Mouse (Mus musculus) embryonic stem cell, embryonic (primary cell): ENCODE results near the gene Dnaaf5.

Experiments used
- CTCF ChIA-PET, 4 experiments: fragments of 300-600 bp in 2 of 4; fragments of 350-600 bp in 2 of 4; sonication (Branson Sonifier 250); formaldehyde crosslinking; loops; one replicate each; lab custom pipeline; 2022; ENCODE audit warnings: inconsistent platforms in 2 of 4; lab: Charles Lee
- POLR2A ChIA-PET, 4 experiments: fragments of 300-600 bp in 2 of 4; fragments of 350-600 bp in 2 of 4; sonication (Branson Sonifier 250); formaldehyde crosslinking; loops; one replicate each; lab custom pipeline; 2022; ENCODE audit warnings: antibody characterized with exemption in 4 of 4, inconsistent platforms in 1 of 4; lab: Charles Lee

Dnaaf5 gene

GRCm38 (mm10) chr5:139166781-139167361, 16.8 kb downstream of the Dnaaf5 start:
- ChIA-PET POLR2A (interaction anchor here (0.7 to 3.8 kb wide), 23 partner anchors 10 to 979 kb away, joined by 3 to 23 read pairs (median 5); partner anchors contain the start of genes Dnaaf5 (in 2 of the 4), Pdgfa (in 2 of the 4), Prkar1b (in 2 of the 4) and Sun1 (in 2 of the 4)), CTCF (interaction anchor here in 2 of 4 experiments (0.6 to 1.0 kb wide), 3 partner anchors 18 to 57 kb away, joined by 3 read pairs; no protein-coding TSS in a partner anchor)

- POLR2A ChIA-PET, result interaction anchor here (0.7 to 3.8 kb wide), 25 partner anchors 10 to 980 kb away, joined by 3 to 23 read pairs (median 4); partner anchors contain the start of genes Dnaaf5 (in 2 of the 4), Pdgfa (in 2 of the 4), Prkar1b (in 2 of the 4) and Adap1 (in 1 of the 4)
- CTCF ChIA-PET, result interaction anchor here in 3 of 4 experiments (0.6 to 1.0 kb wide), 3 partner anchors 19 to 177 kb away, joined by 3 to 4 read pairs (median 3); no protein-coding TSS in a partner anchor
These were observed 17.5 kb downstream of the Dnaaf5 start for GRCm38 (mm10) chr5:139167548-139167947.

DNA sequence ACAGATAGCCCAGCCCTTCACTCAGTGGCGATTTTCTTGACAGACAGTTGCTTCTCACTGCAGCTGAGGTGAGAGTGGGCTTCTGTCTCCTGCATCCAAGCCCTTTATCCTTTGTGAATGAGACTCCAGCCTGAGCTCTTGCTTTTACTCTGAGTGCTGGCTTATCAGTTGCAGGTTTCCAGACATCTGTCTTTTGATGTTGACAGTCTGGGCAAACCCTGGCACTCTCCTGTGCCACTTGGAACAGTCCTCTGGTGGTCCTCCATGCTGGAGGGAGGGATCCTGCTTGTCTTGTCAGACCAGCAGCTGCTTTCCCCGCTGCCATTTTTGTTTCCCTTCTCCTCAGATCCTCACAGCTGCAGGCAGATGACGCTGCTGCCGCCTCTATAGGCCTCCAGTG, 21.9 kb downstream of the Dnaaf5 start:
- POLR2A ChIA-PET, result interaction anchor here in 1 of 4 experiments (0.6 to 1.1 kb wide), 2 partner anchors 11 to 12 kb away, joined by 3 read pairs; no protein-coding TSS in a partner anchor
- CTCF ChIA-PET, result no interaction called here

DNA sequence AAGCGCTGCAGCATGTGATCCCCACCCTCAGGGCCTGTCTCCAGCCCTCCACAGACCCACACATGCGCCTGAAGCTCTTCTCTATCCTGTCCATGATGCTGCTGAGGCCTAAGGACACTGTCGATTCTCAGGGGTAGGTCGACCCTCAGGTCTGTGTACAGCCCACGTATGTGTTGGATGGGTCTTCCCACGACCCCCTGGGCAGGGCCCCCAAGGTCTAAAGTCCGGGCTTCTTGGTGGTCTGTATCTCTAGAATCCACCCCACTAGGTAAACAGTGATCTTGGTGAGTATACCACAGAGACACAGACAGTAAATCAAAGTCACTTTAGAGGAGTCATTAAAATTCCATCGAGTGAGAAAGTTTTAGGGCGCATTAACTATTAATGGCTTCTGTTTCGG, 24.1 kb downstream of the Dnaaf5 start:
- CTCF ChIA-PET, result interaction anchor here in 3 of 4 experiments (0.6 kb wide), 4 partner anchors 50 to 1000 kb away, joined by 3 read pairs; no protein-coding TSS in a partner anchor
- POLR2A ChIA-PET, result interaction anchor here in 2 of 4 experiments (0.7 to 1.2 kb wide), 5 partner anchors 26 to 791 kb away, joined by 3 to 10 read pairs (median 3); partner anchors contain the start of genes Get4 (in 1 of the 2) and Sun1 (in 1 of the 2)

DNA sequence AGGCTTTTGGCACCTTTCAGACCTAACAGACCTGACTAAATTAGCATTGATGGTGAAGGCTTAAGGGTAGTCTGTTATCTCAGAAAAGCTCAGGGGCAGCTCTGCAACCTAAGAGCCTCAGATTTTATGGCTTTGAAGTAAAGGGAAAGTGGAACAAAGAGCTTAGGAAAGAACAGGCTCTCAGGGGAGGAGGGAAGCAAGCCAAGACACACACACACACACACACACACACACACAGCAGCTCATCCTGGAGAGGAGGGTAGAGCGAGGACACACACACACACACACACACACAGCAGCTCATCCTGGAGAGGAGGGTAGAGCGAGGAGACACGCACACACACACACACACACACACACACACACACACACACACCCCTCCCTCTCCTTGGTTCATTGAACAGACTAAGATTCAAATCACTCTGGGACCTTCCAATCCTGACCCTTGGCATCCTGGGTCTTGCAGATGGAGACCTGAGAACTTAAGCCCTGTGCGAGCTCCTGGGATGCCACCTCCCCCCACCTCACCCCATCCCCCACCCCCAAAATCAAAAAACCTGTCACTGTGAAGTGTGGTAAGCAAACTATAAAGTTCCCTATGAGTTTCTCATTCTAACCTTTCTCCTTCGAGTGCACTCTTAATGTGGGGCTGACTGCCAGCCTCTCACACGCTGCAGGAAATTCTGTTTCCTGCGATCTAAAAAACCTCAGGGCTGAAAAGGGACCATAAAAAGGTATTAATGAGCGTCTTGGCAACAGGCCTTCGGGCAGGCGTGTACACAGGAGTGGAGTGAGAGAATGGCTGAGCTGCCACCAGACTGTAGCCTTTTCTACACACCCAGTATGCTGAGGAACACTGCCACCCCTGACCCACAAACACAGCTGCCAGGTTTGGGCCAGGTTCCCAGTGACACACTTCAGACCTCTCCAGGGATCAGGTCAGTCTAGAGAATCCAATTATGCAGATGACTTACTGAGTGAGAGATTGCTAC, 24.8 kb downstream of the Dnaaf5 start:
- ChIA-PET CTCF (interaction anchor here (0.5 to 0.6 kb wide), 6 partner anchors 12 to 1000 kb away, joined by 3 to 4 read pairs (median 3); no protein-coding TSS in a partner anchor), POLR2A (interaction anchor here in 2 of 4 experiments (0.7 to 2.0 kb wide), 6 partner anchors 17 to 790 kb away, joined by 3 to 10 read pairs (median 3); partner anchors contain the start of gene Get4 (in 1 of the 2))

DNA sequence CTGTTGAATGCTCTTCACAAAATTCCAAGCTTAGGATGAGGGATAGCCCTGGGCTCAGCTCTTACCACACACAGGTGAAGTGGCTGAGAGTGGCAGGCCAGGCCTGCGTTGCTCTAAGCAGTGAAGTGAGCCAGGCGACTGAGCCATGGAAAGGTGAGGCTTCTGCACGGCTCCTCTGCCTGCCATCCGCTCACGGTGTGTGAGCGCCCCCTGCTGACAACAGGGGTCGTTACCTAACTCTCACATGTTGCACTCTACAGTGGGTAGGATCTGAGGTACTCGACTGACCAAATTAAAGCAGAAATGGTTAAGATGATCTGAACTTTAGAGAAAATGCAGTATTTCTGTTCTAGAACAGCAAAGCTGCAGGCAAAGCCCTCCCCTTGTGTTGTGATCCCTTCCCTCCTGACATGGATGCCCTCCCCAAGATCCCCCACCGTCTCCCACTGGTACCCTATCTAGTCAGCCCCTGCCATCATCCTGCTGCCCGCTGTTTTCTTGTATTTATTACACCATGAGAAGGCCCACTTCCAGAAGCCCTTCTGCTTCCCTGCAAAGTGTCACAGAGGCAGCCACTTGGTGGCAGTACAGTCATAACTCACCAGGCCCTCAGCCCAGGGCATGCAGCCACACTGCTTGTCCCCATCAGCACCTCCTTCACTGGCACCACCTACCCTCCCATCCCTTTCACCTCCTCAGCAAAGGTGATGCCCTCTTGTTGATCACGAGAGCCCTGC, 29.0 kb downstream of the Dnaaf5 start:
- ChIA-PET POLR2A (interaction anchor here in 1 of 4 experiments (0.8 kb wide), 2 partner anchors 22 to 38 kb away, joined by 3 read pairs; partner anchors contain the start of gene Sun1), CTCF (interaction anchor here in 3 of 4 experiments (0.6 to 1.0 kb wide), 5 partner anchors 18 to 219 kb away, joined by 3 to 4 read pairs (median 3); no protein-coding TSS in a partner anchor)

- ChIA-PET POLR2A (interaction anchor here in 1 of 4 experiments (0.6 kb wide), 1 partner anchor 31 kb away, joined by 3 read pairs; no protein-coding TSS in a partner anchor), CTCF (no interaction called here)
These were observed 33.1 kb downstream of the Dnaaf5 start for GRCm38 (mm10) chr5:139183131-139183530.

DNA sequence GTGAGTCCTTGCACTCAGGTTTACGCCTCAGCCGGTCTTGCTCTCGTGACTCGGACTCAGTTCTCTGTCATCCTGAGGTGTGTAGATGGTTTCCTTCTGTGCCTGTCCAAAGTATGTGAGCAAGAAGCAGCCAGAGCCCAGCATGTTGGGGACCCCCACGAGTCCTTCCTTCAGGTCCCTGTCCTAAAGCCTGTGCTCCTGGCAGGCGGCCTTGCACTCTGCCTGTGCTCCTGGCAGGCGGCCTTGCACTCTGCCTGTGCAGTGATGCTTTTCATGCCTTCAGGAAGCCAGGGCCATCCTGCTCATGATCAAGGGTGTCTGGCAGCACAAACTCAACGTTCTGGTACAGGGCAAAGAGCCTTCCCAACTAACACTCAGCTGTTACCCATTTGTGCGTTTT, 33.6 kb downstream of the Dnaaf5 start:
- ChIA-PET CTCF (no interaction called here), POLR2A (no interaction called here)

GRCm38 (mm10) chr5:139184897-139185296, 34.9 kb downstream of the Dnaaf5 start:
- ChIA-PET POLR2A (interaction anchor here in 1 of 4 experiments (1.2 kb wide), 1 partner anchor 16 kb away, joined by 3 read pairs; no protein-coding TSS in a partner anchor), CTCF (interaction anchor here in 1 of 4 experiments (0.7 kb wide), 1 partner anchor 175 kb away, joined by 4 read pairs; no protein-coding TSS in a partner anchor)

DNA sequence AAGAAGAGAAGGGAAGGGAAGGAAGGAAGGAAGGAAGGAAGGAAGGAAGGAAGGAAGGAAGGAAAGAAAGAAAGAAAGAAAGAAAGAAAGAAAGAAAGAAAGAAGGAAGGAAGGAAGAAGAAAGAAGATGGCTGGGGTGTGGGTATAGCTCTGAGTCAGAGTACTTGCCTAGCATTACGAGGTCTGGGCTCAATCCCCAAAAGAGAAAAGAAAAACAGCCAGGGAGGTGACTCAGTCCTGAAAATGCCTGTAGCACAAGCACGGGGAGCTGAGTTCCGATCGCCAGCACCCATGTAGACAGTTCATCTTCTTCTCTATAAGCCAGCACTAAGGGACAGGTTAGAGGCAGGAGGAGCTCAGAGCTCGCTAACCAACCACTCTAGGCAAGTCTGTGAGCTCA, 39.7 kb downstream of the Dnaaf5 start:
- CTCF ChIA-PET, result interaction anchor here in 2 of 4 experiments (0.6 to 0.8 kb wide), 2 partner anchors 9 to 166 kb away, joined by 3 to 5 read pairs; no protein-coding TSS in a partner anchor
- POLR2A ChIA-PET, result interaction anchor here in 3 of 4 experiments (0.5 to 1.2 kb wide), 3 partner anchors 11 to 155 kb away, joined by 3 to 5 read pairs (median 5); partner anchors contain the start of gene Sun1 (in 1 of the 3)

- ChIA-PET CTCF (interaction anchor here in 1 of 4 experiments (0.6 kb wide), 1 partner anchor 333 kb away, joined by 3 read pairs; no protein-coding TSS in a partner anchor), POLR2A (no interaction called here)
These were observed 40.9 kb downstream of the Dnaaf5 start for GRCm38 (mm10) chr5:139190958-139191357.

DNA sequence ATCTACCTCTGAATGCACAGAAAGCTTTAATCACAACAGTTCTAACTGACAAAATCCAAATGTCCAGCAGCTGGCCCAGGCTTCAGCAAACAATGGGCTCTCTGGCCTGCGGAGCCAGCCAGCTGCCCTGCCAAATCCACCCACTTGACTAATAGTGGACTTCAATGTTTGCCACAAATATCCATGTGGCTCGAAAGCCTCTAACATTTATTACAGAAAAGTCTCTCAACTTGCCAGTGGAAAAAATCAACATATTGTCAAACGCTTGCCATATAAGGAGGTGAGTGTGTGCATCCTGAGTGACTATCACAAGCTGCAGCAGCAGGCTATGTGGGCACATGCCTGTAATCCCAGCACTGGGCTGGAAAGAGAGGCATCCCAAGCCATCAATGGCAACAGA, 48.8 kb downstream of the Dnaaf5 start:
- POLR2A ChIA-PET, result interaction anchor here in 3 of 4 experiments (0.6 to 3.5 kb wide), 16 partner anchors 11 to 286 kb away, joined by 3 to 13 read pairs (median 3); partner anchors contain the start of genes Get4 (in 2 of the 3), Prkar1b (in 1 of the 3) and Zfand2a (in 1 of the 3)
- CTCF ChIA-PET, result interaction anchor here in 2 of 4 experiments (0.6 to 0.7 kb wide), 2 partner anchors 16 to 507 kb away, joined by 3 to 5 read pairs; no protein-coding TSS in a partner anchor

- ChIA-PET CTCF (interaction anchor here in 3 of 4 experiments (0.6 to 0.8 kb wide), 4 partner anchors 15 to 508 kb away, joined by 3 to 5 read pairs (median 3); no protein-coding TSS in a partner anchor), POLR2A (interaction anchor here in 3 of 4 experiments (0.6 to 3.5 kb wide), 13 partner anchors 13 to 285 kb away, joined by 3 to 13 read pairs (median 4); partner anchors contain the start of genes Get4 (in 2 of the 3), Prkar1b (in 1 of the 3) and Zfand2a (in 1 of the 3))
These were observed 49.6 kb downstream of the Dnaaf5 start for GRCm38 (mm10) chr5:139199636-139199994.

DNA sequence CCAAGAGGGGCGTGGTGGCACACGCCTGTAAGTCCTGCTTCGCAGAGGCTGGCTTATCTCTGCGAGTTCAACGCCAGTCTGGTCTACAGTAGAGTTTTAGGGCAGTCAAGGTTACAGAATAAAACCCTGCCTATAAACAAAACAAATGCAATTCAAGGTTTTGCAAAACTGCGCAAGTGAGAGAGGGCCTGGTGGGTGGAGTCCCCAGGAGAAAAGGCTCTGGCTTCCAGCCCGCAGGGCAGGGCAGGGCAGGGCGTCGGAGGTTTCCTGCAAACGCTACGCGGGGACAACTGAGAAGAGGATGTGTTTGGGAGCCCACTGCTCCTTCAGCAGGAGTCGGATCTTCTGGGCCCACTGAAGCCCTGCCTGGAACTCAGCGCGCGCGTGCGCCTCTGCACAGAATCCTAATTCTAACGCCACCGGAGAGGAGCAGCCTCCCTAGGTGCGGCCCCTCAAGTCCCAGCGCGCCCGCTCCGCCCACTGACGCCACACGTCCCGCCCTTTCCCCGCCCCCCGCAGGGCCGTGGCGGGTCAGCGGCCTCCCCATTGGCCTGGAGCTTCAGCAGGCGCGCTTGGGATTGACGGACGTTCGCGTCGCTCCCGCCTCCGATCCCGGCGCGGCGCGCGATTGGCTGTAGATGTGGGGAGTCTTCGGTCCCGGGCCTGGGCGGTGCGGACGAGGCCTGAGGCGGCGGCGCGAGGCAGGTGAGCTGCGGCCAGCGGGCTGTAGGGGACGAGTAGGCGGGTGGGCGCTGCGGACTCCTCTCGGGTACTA, 50.2 kb downstream of the Dnaaf5 start, which contains the start of gene Sun1:
Gene Sun1, plus strand, starts transcription at position 643 of the 775 bp plus-strand sequence.
- POLR2A ChIA-PET, result interaction anchor here (0.5 to 3.6 kb wide), 57 partner anchors 8 to 1039 kb away, joined by 3 to 49 read pairs (median 4); partner anchors contain the start of genes Get4 (in 3 of the 4), Prkar1b (in 2 of the 4), Cops6 (in 1 of the 4) and Dnaaf5 (in 1 of the 4)
- CTCF ChIA-PET, result interaction anchor here in 3 of 4 experiments (0.6 to 1.4 kb wide), 6 partner anchors 10 to 343 kb away, joined by 3 to 5 read pairs (median 3); no protein-coding TSS in a partner anchor
